Mouse (Mus musculus) layer of hippocampus, postnatal 36 days (tissue): ENCODE results near the gene Cdc34b. TPM values are rescaled to one million over a fixed set of nuclear protein-coding genes. Genes with fewer than 3 reads are reported as not detected.

ENCODE experiments used
- DNase-seq, 2 experiments: peaks; one replicate each; pipeline ENCODE4 v3.0.0; 2022
- total RNA-seq, 2 experiments: library from RNA; stranded (reverse); gene quantifications; 2 replicates each; pipeline ENCODE4 v1.2.3; 2021

The Cdc34b gene
- total RNA-seq, 2 experiments from 2014 or later: 0.53 TPM; not detected in 1

GRCm38 (mm10) chr11:94735746-94736145 is 5.8 kb upstream of the Cdc34b start:
- no peak for DNase-seq

- DNase-seq: no peak
These were observed 11.5 kb downstream of the Cdc34b start for GRCm38 (mm10) chr11:94752946-94753713.

GRCm38 (mm10) chr11:94759916-94760315 is 18.3 kb downstream of the Cdc34b start:
- DNase-seq: no peak

GRCm38 (mm10) chr11:94760364-94760763 is 18.8 kb downstream of the Cdc34b start:
- no peak for DNase-seq

- DNase-seq: no peak
These were observed 19.2 kb downstream of the Cdc34b start for GRCm38 (mm10) chr11:94760799-94761198.

GRCm38 (mm10) chr11:94762281-94762680 is 20.7 kb downstream of the Cdc34b start:
- no peak for DNase-seq

GRCm38 (mm10) chr11:94762775-94763174 is 21.2 kb downstream of the Cdc34b start:
- no peak for DNase-seq

GRCm38 (mm10) chr11:94767241-94767640 is 25.7 kb downstream of the Cdc34b start:
- DNase-seq: no peak

GRCm38 (mm10) chr11:94772363-94773055 is 30.9 kb downstream of the Cdc34b start:
- no peak for DNase-seq

- DNase-seq: no peak
These were observed 32.3 kb downstream of the Cdc34b start for GRCm38 (mm10) chr11:94773851-94774250.

GRCm38 (mm10) chr11:94774887-94775497 is 33.4 kb downstream of the Cdc34b start:
- DNase-seq: no peak

- DNase-seq: no peak
These were observed 41.0 kb downstream of the Cdc34b start, which contains the start of gene Tmem92 for GRCm38 (mm10) chr11:94782603-94783002. TSS of gene Tmem92 (minus strand) at chr11:94782703.

GRCm38 (mm10) chr11:94785247-94785646 is 43.7 kb downstream of the Cdc34b start:
- DNase-seq: peak; percentile 43 to 52

GRCm38 (mm10) chr11:94791700-94792099 is 50.1 kb downstream of the Cdc34b start:
- DNase-seq: no peak

Other genes starting within 250 kb of the Cdc34b start
- 1 to 10 TPM; 1.4 to 1.8 TPM for gene Epn3, start 241.8 kb upstream of the Cdc34b start, total RNA-seq
- gene Mycbpap, start 220.0 kb upstream of the Cdc34b start, total RNA-seq: 1 to 10 TPM; 2.8 to 3.6 TPM
- gene Rsad1, start 192.5 kb upstream of the Cdc34b start, total RNA-seq: 1 to 10 TPM; 9.0 to 9.8 TPM
- gene Chad, start 176.7 kb upstream of the Cdc34b start, total RNA-seq: under 1 TPM; 0.27 to 0.53 TPM
- gene Acsf2, start 139.9 kb upstream of the Cdc34b start, total RNA-seq: 10 to 100 TPM; 15.1 to 17.1 TPM
- 10 to 100 TPM; 78.7 to 81.1 TPM for gene Lrrc59, start 112.0 kb upstream of the Cdc34b start, total RNA-seq
- gene Mrpl27, start 88.0 kb upstream of the Cdc34b start, total RNA-seq: 10 to 100 TPM; 67.1 to 68.9 TPM
- not detected for gene Eme1, start 87.8 kb upstream of the Cdc34b start, total RNA-seq
- 10 to 100 TPM; 23.0 to 26.1 TPM for gene Xylt2, start 64.3 kb upstream of the Cdc34b start, total RNA-seq
- gene Gm11541, start 37.3 kb upstream of the Cdc34b start, total RNA-seq: not detected
- not detected for gene Tmem92, start 40.9 kb downstream of the Cdc34b start, total RNA-seq
- 10 to 100 TPM; 12.0 to 18.6 TPM for gene Col1a1, start 194.4 kb downstream of the Cdc34b start, total RNA-seq
- gene Hils1, start 225.8 kb downstream of the Cdc34b start, total RNA-seq: not detected
- gene Sgca, start 234.5 kb downstream of the Cdc34b start, total RNA-seq: under 1 TPM in 1 of 2 experiments, not detected in 1; 0.48 TPM
- gene Ppp1r9b, start 249.3 kb downstream of the Cdc34b start, total RNA-seq: 100 to 1,000 TPM; 931 to 932 TPM